Mouse (Mus musculus) hindbrain, embryonic 16.5 days (tissue): ENCODE data around the gene Iqsec2. TPM values are rescaled to one million over a fixed set of nuclear protein-coding genes. Genes with fewer than 3 reads are reported as not detected.

Experiments used
- ATAC-seq: fragments of 200-750 bp; cut with Nextera tagmentation; 2 replicates; pipeline ENCODE4 v1.8.0; 2017; ENCODE audit warnings: moderate TSS enrichment, moderate library complexity
- H3K27ac ChIP-seq: fragments of 300-500 bp; sonication (generic); 2 replicates; pipeline ENCODE4 v1.5.1; 2014; ENCODE audit warnings: low read depth, mild to moderate bottlenecking, control low read depth, low read length, moderate library complexity
- H3K27me3 ChIP-seq: fragments of 300-500 bp; sonication (generic); replicated peaks from 2 replicates; pipeline ENCODE4 v1.6.1; 2014; ENCODE audit warnings: low read length; ENCODE audit not compliant: control insufficient read depth, insufficient read depth
- H3K36me3 ChIP-seq: fragments of 300-500 bp; sonication (generic); 2 replicates; pipeline ENCODE4 v1.6.1; 2014; ENCODE audit warnings: mild to moderate bottlenecking, low read length, moderate library complexity, mixed read lengths; ENCODE audit not compliant: control insufficient read depth, insufficient read depth
- H3K4me1 ChIP-seq: fragments of 300-500 bp; sonication (generic); 2 replicates; pipeline ENCODE4 v1.6.1; 2014; ENCODE audit warnings: low read depth, low read length; ENCODE audit not compliant: control insufficient read depth, insufficient read depth
- H3K4me2 ChIP-seq: fragments of 300-500 bp; sonication (generic); 2 replicates; pipeline ENCODE4 v1.6.1; 2014; ENCODE audit warnings: mild to moderate bottlenecking, low read length, control low read depth, moderate library complexity
- H3K4me3 ChIP-seq: fragments of 300-500 bp; sonication (generic); 2 replicates; pipeline ENCODE4 v1.5.1; 2014; ENCODE audit warnings: mild to moderate bottlenecking, low read length, control low read depth, moderate library complexity
- H3K9ac ChIP-seq: fragments of 300-500 bp; sonication (generic); 2 replicates; pipeline ENCODE4 v1.6.1; 2014; ENCODE audit warnings: low read depth, mild to moderate bottlenecking, control low read depth, low read length, moderate library complexity
- H3K9me3 ChIP-seq: fragments of 300-500 bp; sonication (generic); 2 replicates; pipeline ENCODE4 v1.6.1; 2014; ENCODE audit warnings: mild to moderate bottlenecking, low read length, moderate library complexity; ENCODE audit not compliant: control insufficient read depth
- WGBS: fragments of 180-500 bp; shearing (Covaris S2); extraction: QIAGEN DNeasy Blood & Tissue Kit; methylation state at CpG from one replicate; pipeline ENCODE4 v1.1.7; 2014; 5-methylcytosine and 5-hydroxymethylcytosine counted together
- polyA plus RNA-seq: library from polyadenylated mRNA; unstranded; fragments of >200 nt; fragmentation: Nextera tagmentation; extraction: Ambion mirVana; gene quantifications from 2 replicates; pipeline ENCODE4 v1.2.1, GENCODE M21; 2015

The Iqsec2 gene
- polyA plus RNA-seq, result 6.8 and 8.6 TPM in 2 replicates

- Histone ChIP-seq H3K9me3 (no peaks in the 10 kb centered on the region), H3K4me3 (peak within 1 kb of the TSS; percentile 66), H3K27ac (peak within 1 kb of the TSS; percentile 54; the same call in 1 of the 2 replicates), H3K4me2 (peak within 1 kb of the TSS; percentile 54), H3K9ac (peak within 1 kb of the TSS; percentile 81), H3K36me3 (no peaks in the 10 kb centered on the region), H3K4me1 (peaks cover 14% of the 10 kb centered on the region; the same call in 1 of the 2 replicates), H3K27me3 (peaks cover 29% of the 10 kb centered on the region)
- 12% methylated on average over 19 of the region's 78 CpGs for WGBS
- peak; percentile 78 for ATAC-seq
Observed at GRCm38 (mm10) chrX:152143941-152144741, at the start of gene Iqsec2. Gene Iqsec2 (plus strand): TSS chrX:152144268.

- no peak overlapping the region for H3K4me2 ChIP-seq
- WGBS, result 46% methylated on average over 1 of the region's 1 CpGs
- no peak overlapping the region for H3K27ac ChIP-seq
- H3K36me3 ChIP-seq, result no peaks in the 10 kb centered on the region
- H3K9ac ChIP-seq, result no peak overlapping the region
- H3K9me3 ChIP-seq, result no peaks in the 10 kb centered on the region
- H3K27me3 ChIP-seq, result peaks cover 19% of the 10 kb centered on the region
- H3K4me1 ChIP-seq, result no peaks in the 10 kb centered on the region
- no peak overlapping the region for H3K4me3 ChIP-seq
- ATAC-seq, result no peak
Observed at GRCm38 (mm10) chrX:152097572-152097971, 46.5 kb upstream of the Iqsec2 start.

- ATAC-seq, result no peak
- Histone ChIP-seq H3K4me3 (no peak overlapping the region), H3K9me3 (no peaks in the 10 kb centered on the region), H3K4me1 (no peaks in the 10 kb centered on the region), H3K9ac (no peak overlapping the region), H3K27ac (no peak overlapping the region), H3K27me3 (peaks cover 14% of the 10 kb centered on the region), H3K4me2 (no peak overlapping the region), H3K36me3 (no peaks in the 10 kb centered on the region)
- 75% methylated on average over 1 of the region's 1 CpGs for WGBS
Observed at GRCm38 (mm10) chrX:152121687-152122086, 22.4 kb upstream of the Iqsec2 start.

GRCm38 (mm10) chrX:152130777-152131176 lies 13.3 kb upstream of the Iqsec2 start:
- no peak for ATAC-seq
- no peak overlapping the region for H3K27ac ChIP-seq
- no peak overlapping the region for H3K9ac ChIP-seq
- H3K4me1 ChIP-seq, result no peaks in the 10 kb centered on the region
- peaks cover 31% of the 10 kb centered on the region for H3K27me3 ChIP-seq
- H3K4me3 ChIP-seq, result no peak overlapping the region
- no peak overlapping the region for H3K4me2 ChIP-seq
- no peaks in the 10 kb centered on the region for H3K9me3 ChIP-seq
- H3K36me3 ChIP-seq, result no peaks in the 10 kb centered on the region
- WGBS, result 43% methylated on average over 3 of the region's 3 CpGs

DNA sequence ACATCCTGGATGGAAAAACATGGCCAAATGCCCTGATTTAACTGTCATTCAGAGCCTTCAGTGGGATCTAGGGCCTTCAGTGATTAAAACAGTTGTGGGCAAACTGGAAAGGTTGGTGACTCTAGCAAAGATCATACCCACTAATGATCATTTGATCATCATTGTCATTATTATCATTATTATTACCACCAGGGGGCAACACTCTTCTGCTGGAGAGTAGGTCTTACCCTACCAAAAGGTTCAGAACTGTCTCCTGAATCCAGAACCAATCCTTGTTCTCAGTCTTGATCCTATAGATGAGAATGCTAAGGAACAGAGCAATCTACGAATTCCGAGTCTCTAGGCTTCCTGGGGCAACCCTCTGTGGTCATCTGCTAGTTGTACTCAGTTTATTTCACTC lies 12.0 kb upstream of the Iqsec2 start:
- Histone ChIP-seq H3K36me3 (no peaks in the 10 kb centered on the region), H3K27me3 (peaks cover 33% of the 10 kb centered on the region), H3K4me1 (no peaks in the 10 kb centered on the region), H3K9ac (no peak overlapping the region), H3K4me3 (no peak overlapping the region), H3K27ac (no peak overlapping the region), H3K4me2 (no peak overlapping the region), H3K9me3 (no peaks in the 10 kb centered on the region)
- WGBS, result 85% methylated on average over 2 of the region's 2 CpGs
- no peak for ATAC-seq

- WGBS, result 65% methylated on average over 2 of the region's 2 CpGs
- Histone ChIP-seq H3K27ac (no peak overlapping the region), H3K4me2 (no peak overlapping the region), H3K4me1 (no peaks in the 10 kb centered on the region), H3K27me3 (peaks cover 32% of the 10 kb centered on the region), H3K9ac (no peak overlapping the region), H3K36me3 (no peaks in the 10 kb centered on the region), H3K4me3 (no peak overlapping the region), H3K9me3 (no peaks in the 10 kb centered on the region)
- no peak for ATAC-seq
Observed at GRCm38 (mm10) chrX:152135195-152135594, 8.9 kb upstream of the Iqsec2 start.

GRCm38 (mm10) chrX:152144742-152145214 lies 710 bp downstream of the Iqsec2 start:
- ATAC-seq, result no peak
- Histone ChIP-seq H3K27ac (no peak overlapping the region), H3K9ac (peak overlapping the region; percentile 81), H3K27me3 (peaks cover 28% of the 10 kb centered on the region), H3K9me3 (no peaks in the 10 kb centered on the region), H3K4me1 (peaks cover 14% of the 10 kb centered on the region; the same call in 1 of the 2 replicates), H3K36me3 (no peaks in the 10 kb centered on the region), H3K4me2 (peak overlapping the region; percentile 54), H3K4me3 (peak overlapping the region; percentile 66)
- WGBS, result 18% methylated on average over 25 of the region's 42 CpGs

DNA sequence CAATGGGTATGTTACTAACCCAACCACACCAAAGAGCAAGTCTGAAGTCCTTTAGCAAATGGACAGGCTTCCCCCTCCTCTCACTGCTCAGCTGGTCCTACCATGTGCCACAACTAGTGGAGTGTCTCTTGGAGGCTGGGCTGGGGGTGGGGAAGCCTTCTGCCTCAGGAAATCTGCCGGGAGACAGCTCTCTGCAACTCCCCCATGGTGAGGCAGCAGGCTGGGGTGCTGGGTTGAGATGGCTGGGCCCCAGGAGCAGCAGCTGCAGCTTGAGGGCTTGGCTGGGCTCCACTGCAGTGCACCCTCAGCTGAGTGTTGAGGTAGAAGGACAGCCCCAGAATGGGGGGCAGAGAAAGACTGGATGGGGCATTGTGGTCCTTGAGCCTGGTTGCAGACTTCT lies 2.1 kb downstream of the Iqsec2 start:
- peaks cover 14% of the 10 kb centered on the region; the same call in 1 of the 2 replicates for H3K4me1 ChIP-seq
- peak overlapping the region; percentile 66 for H3K4me3 ChIP-seq
- peaks cover 28% of the 10 kb centered on the region for H3K27me3 ChIP-seq
- peak overlapping the region; percentile 54 for H3K4me2 ChIP-seq
- 10% methylated on average over 1 of the region's 1 CpGs for WGBS
- no peak for ATAC-seq
- H3K27ac ChIP-seq, result no peak overlapping the region
- no peaks in the 10 kb centered on the region for H3K9me3 ChIP-seq
- 0 out of 2 replicates have a peak overlapping the region, but pooled peaks have one; percentile 27 for H3K9ac ChIP-seq
- H3K36me3 ChIP-seq, result no peaks in the 10 kb centered on the region

- Histone ChIP-seq H3K36me3 (no peaks in the 10 kb centered on the region), H3K27ac (no peak overlapping the region), H3K27me3 (peaks cover 28% of the 10 kb centered on the region), H3K4me2 (peak overlapping the region; percentile 54), H3K4me1 (peaks cover 14% of the 10 kb centered on the region; the same call in 1 of the 2 replicates), H3K4me3 (peak overlapping the region; percentile 66), H3K9ac (no peak overlapping the region), H3K9me3 (no peaks in the 10 kb centered on the region)
- 69% methylated on average over 2 of the region's 2 CpGs for WGBS
- ATAC-seq, result no peak
Observed at GRCm38 (mm10) chrX:152146691-152147090, 2.6 kb downstream of the Iqsec2 start.
